Mouse (Mus musculus) liver, embryonic 14.5 days (tissue): ENCODE measurements at regions not wholly inside any gene's neighbourhood (a gene's known extent, or its start where the extent isn't known, plus 50 kb on each side); places are given as distances from the start of the nearest gene placed in this dataset.
"Not testable (repeated sequence)": the region's sequence is repeated elsewhere in the genome, so short reads cannot be mapped to it uniquely, and the experiment has no call there.

Experiments used
- CTCF ChIP-seq: IDR thresholded peaks from 2 replicates; pipeline ENCODE4 v1.5.1; 2016; ENCODE audit warnings: antibody characterized with exemption, low read depth, control low read depth
- EP300 ChIP-seq: IDR thresholded peaks from 2 replicates; pipeline ENCODE4 v1.6.1; 2016; ENCODE audit warnings: antibody characterized with exemption, low read depth

DNA sequence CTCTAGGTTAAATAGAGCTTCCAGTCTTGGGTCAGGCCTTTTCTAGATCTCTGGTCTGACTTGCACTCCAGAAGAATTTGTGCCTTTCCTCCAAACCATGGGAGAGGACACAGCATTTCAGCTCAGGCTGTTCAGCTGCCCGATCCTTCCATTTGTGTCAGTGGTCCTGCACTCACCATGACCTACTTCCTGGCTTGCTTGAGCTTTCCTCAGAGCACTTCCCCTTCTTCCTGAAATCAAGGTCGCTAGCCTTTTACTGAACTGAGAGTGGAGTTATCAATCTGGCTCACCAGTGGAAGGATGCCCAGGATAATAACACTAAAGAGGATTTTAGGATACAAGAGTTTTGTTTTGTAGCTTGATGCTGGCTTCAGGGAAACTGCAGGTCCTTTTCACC, 70.5 kb upstream of the Zfp825 start:
- not testable (repeated sequence) for TF ChIP-seq CTCF, EP300
